Mouse (Mus musculus) right cerebral cortex, postnatal 14 days (tissue): ENCODE measurements around the gene C130050O18Rik.
A peak's percentile ranks its signal among the peaks of the same experiment; 100 is the strongest.

Experiments used
- DNase-seq: peaks from one replicate; pipeline ENCODE4 v3.0.0; 2022

Gene C130050O18Rik

DNA sequence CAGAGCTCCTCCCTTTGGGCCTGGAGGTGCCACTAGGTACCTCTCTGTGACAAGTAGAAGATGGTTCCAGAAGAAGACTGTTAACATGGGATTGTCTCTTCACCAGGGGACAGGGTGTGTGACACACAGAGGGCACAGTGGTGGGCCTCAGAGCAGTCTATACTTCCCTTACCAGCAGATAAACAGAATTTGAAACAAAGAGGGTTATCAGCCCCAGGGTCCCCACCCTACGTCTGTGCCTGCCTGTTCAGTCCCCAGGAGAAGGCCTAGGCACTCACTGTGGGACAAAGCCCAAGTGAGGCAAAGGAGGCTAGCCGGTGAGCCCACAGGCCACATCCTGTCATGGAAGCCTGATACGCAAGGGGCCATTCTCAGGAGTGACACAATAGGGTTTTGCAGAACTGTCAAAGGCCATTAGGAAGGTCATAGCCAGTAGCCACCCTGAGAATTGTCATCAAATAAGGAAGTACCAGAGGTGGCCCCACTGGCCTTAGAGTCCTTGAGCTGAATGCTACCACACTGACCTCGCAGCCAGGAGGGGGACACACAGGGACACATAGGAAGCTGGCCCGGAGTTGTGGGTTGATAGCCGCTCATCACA lies at the start of gene C130050O18Rik:
Gene C130050O18Rik (plus strand): TSS at position 480 of the 601 bp plus-strand sequence.
- no peak for DNase-seq

DNA sequence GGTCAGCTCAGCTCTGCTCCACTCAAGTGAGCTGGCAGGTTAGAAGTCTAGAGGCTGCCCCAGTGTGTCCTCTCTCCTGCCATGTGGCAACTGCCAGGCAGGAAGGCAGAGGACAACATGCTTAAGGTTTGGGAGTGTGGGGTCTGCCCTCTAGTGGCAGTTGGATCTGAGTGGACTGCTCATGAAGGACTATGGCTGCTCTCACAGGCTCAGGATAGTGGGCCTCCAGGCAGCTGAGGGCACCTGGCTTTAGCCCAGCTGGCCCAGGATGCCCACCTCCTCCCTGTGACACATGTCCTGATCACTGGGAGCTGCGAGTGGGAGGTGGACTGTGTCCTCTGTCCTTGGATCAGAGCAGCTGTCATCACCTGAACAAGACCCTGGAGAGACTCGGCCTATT lies 46.4 kb upstream of the C130050O18Rik start:
- no peak for DNase-seq

DNA sequence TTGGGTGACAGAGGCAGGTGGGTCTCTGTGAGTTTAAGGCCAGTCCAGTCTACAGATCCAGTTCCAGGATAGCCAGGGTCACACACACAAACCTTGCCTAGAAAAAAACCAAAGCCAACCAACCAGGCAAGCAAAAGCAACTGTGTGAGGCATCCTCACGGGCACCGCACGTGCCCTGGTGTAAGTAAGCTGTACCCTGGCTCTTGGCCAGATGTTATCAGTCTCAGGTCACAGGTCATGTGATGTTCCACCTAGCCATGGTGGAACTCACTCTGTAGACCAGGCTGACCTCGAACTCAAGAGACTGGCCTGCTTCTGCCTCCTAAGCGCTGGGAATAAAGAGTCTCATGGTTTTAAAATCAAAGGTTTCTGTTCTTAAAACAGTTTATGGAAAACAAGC lies 45.8 kb upstream of the C130050O18Rik start:
- no peak for DNase-seq

DNA sequence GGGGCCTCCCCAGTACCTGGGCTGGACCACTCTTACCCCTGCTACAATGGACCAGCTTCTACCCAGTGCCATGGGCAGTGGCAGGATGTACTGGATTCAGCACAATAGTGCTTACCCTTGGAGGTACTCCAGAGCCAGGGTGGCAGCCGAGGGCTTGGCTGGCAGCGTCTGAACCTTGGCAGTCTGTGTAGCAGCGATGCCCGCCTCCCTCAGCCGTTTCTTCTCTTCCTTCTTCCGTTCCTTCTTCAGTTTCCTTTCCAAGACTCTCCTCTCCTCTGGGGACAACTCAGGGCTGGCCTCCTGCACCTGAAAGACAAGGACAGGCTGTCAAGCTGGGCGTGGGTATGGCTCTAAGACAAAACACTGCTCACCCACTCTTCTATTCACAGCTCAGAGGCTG lies 41.2 kb upstream of the C130050O18Rik start:
- DNase-seq, result no peak

DNA sequence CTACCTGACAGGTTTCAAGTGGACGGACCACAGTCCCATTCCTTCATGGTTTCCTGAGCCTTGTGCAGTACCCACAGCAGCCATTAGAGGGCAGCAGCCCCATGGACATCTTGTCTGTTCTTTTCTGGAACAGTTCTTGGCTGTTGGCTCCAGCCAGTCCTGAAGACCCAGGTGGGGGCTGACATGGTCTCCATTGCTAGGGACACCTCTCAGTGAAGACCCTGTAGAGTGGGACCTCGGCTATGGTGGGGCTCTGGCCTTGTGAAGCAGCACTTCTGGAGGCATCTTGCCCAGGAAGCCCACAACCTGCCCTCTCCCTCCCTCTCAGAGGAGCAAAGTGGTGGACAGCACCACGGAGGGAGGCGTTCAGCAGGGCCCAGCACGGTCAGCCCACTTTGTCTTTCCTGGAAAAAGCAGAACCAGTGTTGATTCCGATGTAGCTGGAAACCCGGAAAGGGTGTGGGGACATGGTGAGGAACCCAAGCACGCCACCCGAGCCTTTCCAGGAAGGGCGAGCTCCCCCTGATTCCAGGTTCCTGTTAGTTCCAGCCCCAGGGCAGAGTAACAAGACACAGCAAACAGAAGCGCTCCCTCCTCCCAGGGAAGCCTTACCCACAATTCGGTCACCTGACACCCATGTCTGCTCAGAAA lies 40.7 kb upstream of the C130050O18Rik start:
- DNase-seq, result peak; percentile 94

DNA sequence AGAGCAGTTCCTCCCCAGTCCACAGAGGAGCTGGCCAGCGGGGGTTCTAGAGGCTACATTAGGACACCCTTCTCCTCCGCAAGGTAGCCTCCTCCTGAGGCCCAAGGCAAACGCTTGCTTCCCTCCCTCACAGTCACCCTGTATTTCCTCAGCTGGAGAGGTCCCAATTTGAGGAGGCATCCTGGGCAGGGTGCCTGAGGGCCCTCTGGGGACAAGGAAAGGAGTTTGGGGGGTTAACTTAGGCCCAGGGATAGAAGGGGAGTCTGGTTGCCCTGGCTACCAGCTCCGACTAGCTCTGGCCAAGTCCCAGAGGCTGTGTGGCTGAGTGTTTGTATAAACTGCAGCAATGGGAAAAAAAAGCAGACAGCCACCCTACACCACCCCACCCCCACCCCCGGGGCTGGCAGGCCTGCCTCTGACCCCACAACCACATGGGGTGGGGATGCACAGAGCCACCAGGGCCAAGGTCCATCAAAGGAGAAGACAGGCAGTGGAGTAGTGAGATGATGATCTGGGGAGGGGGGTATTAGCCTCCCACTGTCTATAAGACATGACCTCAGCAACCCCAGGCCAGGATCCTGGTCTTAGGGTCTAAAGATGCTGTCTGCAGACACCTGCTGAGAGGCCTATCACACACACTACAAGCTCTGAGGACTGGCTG lies 40.0 kb upstream of the C130050O18Rik start:
- DNase-seq, result no peak

DNA sequence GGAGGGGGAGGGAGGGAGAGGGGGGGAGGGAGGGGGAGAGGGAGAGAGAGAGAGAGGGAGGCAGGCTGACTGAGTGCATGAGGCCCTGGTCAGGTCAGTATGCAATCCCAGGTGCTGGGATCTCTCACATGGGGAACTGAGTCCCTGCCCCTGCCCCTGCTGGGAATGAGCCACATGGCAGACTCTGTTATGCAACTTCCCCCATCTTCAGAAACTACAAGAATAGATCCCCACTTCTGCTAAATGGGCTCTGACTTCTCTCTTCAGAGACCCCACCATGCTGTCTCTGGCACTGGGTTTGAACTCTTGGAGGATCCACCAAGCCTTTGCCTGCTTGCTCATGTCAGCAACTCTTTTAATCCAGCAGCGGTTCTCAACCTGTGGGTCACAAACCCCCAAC lies 39.3 kb upstream of the C130050O18Rik start:
- DNase-seq, result no peak

DNA sequence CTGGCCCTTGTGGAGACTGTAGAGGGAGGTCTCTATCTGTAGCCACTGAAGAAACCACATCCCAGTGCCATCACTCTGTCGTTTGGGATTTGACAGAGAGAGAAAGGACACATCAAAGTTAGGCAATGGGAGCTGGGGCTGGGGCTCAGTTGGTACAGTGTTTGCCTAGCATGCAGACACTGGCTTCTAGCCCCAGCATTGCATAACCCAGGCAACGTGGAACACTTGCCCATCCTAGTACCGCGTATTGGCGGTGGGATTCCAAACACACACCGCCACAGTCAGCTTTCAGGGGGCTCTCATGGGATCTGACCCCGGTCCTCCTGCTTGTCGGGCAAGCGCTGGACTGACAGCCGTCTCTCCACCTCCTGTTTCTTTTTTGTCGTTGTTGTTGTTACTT lies 38.6 kb upstream of the C130050O18Rik start:
- no peak for DNase-seq

DNA sequence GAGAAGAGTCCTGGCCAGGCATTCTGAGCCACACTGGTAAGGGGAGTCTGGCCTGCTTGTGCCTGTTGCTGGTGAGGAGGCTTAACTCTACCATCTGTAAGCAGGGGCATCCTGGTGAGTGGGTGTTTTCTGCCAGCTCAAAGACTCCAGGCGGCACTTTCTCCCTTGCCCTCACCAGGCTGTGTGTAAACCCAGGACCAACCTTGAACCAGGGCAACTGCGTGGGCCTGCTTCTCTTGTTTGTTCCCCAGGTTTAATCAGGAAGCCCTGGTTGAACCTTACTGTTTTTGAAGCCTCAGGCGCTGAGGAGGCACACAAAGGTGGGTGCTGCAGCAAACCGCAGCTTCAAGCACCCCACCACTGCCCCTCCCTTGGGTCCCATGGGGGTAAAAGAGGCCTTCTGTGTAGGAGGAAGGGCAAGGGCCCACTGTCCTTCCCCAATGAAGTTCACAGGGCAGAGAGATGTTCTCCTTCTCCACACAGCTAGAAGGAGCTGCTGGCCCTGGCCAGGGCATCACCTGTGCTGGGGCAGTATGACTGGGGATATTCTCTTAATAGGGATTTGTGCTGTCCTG lies 37.1 kb upstream of the C130050O18Rik start:
- no peak for DNase-seq

DNA sequence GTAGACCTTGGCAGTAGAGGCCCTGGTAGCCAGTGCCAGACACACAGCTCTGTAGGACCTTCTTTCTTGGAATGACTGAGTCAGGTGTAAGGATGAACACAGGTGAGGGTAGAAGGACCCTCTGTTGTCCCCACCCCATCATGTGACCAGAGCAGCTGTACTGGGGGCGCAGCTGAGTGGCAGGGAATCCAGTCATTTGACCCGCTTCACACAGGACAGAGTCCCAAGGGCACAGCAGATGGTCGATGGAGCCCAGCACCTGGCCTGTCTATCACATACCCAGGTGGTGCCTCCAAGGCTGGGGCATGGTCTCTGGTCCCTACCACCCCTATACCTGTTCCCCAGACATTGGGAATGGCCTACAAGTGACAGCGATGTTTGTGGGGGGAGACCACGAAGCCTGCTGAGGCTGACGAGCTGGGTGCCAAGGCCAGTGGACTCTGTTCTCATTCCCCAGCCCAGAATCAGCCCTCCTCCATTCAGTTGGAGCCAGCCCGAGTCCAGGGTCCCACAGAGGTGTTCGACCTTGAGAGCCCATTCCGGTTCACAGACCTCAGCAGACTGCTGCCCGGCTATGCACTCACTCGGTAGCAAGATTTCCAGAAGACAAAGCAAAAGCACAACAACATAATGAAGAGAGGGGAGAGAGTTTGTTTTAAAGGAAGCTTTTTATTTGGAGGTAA lies 36.3 kb upstream of the C130050O18Rik start:
- no peak for DNase-seq

DNA sequence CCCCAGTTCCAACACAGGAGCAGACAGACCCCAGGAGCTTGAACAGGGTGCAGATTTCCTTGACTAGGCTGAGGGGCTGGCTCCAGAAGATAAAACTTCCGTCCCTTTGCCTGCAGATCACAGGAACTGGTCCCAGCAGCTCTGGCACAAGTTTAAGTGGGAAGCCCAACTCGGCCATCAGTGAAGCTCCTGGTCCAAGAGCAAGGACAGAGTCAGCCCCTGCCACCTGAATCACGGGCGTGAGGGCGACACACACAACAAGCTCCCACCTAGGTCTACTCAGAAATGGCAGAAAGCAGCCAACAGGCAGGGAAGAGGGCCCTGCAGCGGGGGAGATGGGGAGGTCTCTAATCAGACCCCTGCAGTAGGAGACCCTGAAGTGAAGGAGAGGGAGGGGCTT lies 34.7 kb upstream of the C130050O18Rik start:
- no peak for DNase-seq

DNA sequence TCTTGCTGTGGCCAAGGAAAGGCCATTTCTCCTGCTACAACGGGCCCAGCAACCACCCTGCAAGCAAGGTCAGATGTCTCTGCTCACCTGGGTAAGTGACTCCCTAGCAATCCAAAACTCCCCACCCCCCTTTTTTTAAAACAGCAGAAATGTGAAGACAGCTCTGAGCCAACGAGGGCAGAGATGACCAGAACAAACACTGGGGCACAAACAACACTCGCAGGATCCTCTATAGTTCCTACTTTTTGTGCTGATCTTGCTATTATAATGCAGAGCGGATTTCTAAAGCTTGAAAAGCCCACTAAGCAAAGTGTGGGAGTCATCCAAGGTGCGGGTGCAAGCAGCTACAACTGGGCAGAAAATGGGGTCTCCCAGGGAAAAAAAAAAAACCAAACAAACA lies 34.0 kb upstream of the C130050O18Rik start:
- DNase-seq, result no peak

DNA sequence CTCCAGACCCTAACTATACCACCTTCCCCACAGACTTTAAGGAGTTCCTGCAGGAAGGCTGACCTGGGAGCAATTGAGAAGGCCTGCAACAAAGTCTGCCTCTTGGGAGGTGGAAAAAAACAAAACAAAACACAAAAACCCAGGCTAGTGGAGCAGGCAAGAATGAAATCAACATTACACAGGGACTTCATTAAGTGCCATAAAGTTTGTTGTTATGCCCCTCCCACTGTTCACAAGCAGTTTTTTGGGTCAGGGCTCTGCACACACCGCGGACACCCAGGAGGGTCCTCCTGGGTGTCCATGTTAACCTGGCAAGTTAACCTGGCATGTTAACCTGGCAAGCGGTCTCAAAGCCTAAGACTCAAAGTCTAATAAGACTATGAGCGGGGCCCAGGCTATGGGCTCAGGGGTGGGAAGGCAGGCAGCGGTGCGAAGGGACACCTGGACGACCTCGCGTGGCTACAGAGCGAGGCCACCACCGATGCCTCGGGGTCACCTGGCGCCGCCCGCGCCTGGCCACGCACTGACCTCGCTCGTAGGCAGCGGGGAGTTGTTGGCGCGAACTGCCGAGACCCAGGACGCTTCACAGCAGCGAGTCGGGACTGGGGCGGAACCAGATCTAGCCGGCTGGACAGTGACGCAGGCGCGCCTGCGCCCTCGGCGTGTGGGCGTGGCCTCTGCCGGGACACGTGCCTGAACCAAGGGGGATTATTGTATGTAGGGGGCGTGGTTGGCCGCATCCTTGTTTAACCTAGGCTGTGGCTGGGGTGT lies 33.3 kb upstream of the C130050O18Rik start:
- peak; percentile 90 for DNase-seq

DNA sequence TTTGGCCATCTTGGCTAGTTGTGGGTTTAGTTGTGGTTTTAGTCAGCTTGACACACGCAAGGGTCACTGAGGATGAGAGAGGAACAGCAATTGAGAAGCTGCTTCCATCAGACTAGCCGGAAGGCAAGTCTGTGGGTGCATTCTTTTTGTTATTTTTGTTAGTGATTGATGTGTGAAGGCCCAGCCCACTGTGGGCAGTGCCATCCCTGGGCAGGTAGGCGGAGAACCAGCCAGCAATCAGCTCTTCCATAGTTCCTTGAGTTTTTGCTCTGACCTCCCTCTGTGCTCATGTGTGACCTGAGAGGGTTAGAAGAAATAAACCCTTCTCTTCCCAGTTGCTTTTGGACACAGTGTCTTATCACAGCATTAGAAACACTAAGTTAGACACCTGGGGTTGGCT lies 32.0 kb upstream of the C130050O18Rik start:
- no peak for DNase-seq

DNA sequence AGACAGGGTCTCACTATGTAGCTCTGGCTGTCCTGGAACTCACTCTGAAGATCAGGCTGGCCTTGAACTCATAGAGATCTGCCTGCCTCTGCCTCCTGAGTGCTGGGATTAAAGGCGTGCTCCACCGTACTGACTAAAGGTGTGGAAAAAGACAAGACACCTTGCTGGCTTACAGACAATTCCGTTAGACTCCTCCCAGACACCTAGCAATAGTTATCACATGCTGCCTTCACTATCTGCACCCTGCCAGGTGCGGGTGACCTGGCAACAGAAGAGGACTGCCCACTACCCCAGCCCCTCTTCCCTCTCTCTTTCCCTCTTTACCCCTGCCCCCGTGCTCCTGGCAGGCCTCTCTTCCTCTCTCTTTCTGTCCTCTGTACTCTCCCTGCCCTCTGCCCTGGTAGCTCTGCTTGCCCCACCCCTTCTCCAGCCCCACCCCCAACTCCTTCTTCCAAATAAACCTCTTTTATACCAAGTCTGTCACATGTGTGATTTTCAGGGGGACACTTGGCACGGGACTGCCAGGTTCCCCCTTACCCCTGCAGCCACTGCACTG lies 31.1 kb upstream of the C130050O18Rik start:
- DNase-seq, result no peak

DNA sequence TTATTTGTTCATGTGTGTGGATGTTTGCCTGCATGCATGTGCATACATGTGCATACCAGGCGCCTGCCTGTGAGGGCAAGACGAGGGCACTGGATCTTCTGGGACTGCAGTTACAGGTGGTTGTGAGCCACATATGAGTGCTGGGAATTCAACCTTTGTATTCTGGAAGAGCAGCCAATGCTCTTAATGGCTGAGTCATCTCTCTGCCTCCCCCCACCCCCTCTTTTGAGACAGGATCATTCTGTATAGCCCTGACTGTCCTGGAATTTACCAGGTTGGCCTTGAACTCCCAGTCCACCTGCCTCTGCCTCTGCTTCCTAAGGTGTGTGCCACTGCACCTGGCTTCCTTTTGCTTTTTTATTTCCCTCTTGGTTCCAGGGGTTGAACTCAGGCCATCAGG lies 30.2 kb upstream of the C130050O18Rik start:
- DNase-seq, result no peak

DNA sequence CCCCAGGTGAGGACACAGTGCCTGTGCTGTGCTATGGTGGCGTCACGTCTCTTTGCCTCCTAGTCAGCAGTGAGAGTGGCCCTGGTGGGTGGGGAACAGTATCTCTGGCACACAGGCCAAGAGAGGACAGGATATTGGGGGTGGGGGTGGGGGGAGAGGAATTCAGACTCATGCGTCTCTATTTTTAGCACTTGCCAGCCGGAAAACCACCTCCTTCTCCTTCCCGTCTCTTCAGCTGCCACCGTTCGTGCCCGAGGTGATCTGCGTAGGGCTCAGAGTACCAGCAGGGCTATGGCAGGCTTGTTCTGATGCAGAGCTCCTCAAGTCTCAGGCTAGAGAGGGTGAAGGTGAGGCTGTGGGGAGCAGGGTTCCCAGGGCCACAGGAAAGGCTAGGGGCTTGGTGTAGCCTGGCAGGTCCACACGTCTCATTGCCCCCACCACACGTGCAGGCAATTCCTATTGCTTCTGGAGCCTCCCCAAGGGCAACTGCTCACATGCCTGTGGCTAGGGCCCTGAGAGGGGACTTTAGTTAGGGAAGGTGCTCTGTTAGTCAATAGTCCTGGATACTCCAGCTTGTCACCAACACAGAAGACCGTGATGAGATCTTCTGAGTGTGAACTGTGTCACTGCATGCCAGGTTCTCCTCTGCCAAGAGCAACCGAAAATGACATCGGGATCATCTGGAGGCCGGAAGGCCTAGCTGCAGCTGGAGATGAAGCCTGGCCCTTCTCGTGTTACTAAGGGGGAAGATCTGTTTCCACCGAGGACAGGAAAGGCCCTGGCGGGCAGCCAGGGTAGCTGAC lies 27.4 kb upstream of the C130050O18Rik start, which contains the start of gene Gpr146:
Gene Gpr146 (plus strand): TSS at position 230 of the 803 bp plus-strand sequence.
- peak; percentile 60 for DNase-seq

DNA sequence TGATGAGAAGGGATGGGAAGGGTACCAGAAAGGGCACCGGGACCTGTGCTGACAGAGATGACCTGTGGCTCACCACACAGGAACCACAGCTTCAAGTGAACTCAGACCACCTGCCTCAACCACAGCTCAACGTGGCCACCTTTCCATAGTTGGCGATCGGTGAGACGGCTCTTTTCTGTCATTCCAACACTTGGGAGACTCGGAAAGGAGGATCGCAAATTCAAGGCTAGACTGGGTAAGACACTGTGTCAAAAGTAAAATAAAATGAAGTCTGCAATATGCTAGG lies 26.9 kb upstream of the C130050O18Rik start:
- no peak for DNase-seq

DNA sequence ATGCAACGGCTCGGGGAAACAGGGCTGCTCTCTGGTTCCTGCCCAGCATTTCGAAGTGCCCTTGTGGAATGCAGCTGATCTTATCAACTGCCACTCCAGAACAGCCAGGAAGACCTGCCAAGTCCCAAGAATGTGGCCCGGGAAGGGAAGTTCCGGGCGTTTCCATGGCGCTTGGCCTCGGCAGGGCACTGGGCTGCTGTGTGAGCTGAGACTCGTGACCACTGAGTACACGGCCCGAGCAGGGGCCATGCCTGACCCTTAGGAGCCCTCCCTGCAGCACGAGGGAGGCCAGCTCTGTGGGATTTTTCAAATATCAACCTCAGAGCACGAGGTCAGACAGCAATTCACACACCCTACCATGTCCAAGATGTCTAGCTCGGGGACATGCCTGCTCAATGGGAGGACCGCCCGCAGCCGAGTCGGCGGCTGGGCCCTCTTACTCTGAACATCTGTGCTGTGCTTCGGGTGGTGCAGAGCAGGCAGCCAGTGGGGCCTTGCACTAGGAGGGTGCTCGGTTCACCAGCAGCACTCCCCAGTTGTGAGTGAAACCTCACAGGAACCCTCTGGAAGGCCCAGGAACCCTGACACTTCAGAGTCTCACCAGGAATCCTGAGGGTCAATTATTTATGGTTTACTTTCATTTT lies 26.0 kb upstream of the C130050O18Rik start:
- no peak for DNase-seq

DNA sequence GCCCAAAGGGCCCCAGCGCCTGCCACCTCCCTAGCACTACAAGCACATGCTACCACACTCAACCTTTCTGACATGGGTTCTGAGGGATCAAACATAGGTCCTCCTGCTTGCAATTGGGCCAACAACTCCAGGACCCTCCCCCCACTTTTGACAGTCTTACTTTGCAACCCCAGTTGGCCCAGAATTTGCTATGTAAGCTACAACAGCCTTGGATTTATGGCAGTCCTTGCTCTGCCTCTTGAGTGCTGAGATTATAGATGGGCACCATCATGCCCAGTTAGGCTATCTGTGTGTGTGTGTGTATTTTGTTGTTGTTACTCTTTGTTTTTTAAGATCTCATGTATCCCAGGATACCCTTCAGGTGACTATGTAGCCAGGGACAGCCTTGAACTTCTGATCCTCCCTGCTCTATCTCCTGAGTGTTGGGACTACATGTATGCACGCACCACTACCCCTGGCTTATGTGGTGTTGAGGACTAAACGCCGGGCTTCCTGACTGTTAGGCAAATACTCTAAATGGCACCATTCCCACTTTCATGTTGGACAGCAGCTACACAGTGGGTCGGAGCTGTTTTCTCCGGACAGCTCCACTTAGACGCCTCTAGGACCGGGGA lies 25.2 kb upstream of the C130050O18Rik start:
- no peak for DNase-seq
